Mouse (Mus musculus) myocyte (in vitro differentiated cells): ENCODE data around the gene Rpl26. TPM values are rescaled to one million over a fixed set of nuclear protein-coding genes. Genes with fewer than 3 reads are reported as not detected.

Source experiments
- H3K27me3 ChIP-seq: one replicate; pipeline ENCODE4 v1.6.1; 2011; ENCODE audit not compliant: control insufficient read depth, insufficient read depth, insufficient read length
- H3K36me3 ChIP-seq: one replicate; pipeline ENCODE4 v1.6.1; 2011; ENCODE audit not compliant: control insufficient read depth, insufficient read depth
- H3K4me2 ChIP-seq: one replicate; pipeline ENCODE4 v1.6.1; 2011; ENCODE audit warnings: low read depth, control low read depth
- H3K4me3 ChIP-seq: one replicate; pipeline ENCODE4 v1.5.1; 2011; ENCODE audit warnings: mild to moderate bottlenecking, control low read depth, moderate library complexity
- H3K79me2 ChIP-seq: one replicate; pipeline ENCODE4 v1.6.1; 2011; ENCODE audit not compliant: control insufficient read depth, insufficient read depth
- H3ac ChIP-seq: one replicate; pipeline ENCODE4 v1.6.1; 2011; ENCODE audit not compliant: control insufficient read depth, insufficient read length
- CEBPB ChIP-seq: IDR thresholded peaks from 2 replicates; pipeline ENCODE4 v1.6.1; 2011; ENCODE audit warnings: mild to moderate bottlenecking, moderate library complexity; ENCODE audit not compliant: poor library complexity, insufficient read depth, severe bottlenecking
- E2F4 ChIP-seq: IDR thresholded peaks from one replicate; pipeline ENCODE4 v1.6.1; 2011; ENCODE audit warnings: mild to moderate bottlenecking, control low read depth, moderate library complexity; ENCODE audit not compliant: insufficient read depth
- MAX ChIP-seq: IDR thresholded peaks from one replicate; pipeline ENCODE4 v1.6.1; 2011; ENCODE audit warnings: low read depth, mild to moderate bottlenecking, control low read depth
- MYOD1 ChIP-seq, 3 experiments: IDR thresholded peaks; one replicate each; pipeline ENCODE4 v1.6.1; 2011; ENCODE audit warnings: control low read depth in 2 of 3, low read depth in 2 of 3, mild to moderate bottlenecking in 2 of 3, moderate library complexity in 1 of 3; ENCODE audit not compliant: insufficient read length in 2 of 3, control insufficient read depth in 1 of 3
- MYOG ChIP-seq, 3 experiments: IDR thresholded peaks; one replicate each; pipeline ENCODE4 v1.6.1; 2011; ENCODE audit warnings: control low read depth in 2 of 3, low read depth in 2 of 3, mild to moderate bottlenecking in 2 of 3; ENCODE audit not compliant: insufficient read length in 2 of 3, control insufficient read depth in 1 of 3, insufficient read depth in 1 of 3
- POLR2A ChIP-seq: IDR thresholded peaks from one replicate; pipeline ENCODE4 v1.6.1; 2011; ENCODE audit warnings: low read depth, mild to moderate bottlenecking, control low read depth, moderate library complexity; ENCODE audit not compliant: insufficient read length
- POLR2AphosphoS2 ChIP-seq: IDR thresholded peaks from one replicate; pipeline ENCODE4 v1.6.1; 2011; ENCODE audit warnings: low read depth, control low read depth; ENCODE audit not compliant: insufficient read length
- REST ChIP-seq: IDR thresholded peaks from one replicate; pipeline ENCODE4 v1.6.1; 2011; ENCODE audit warnings: mild to moderate bottlenecking, control low read depth, moderate library complexity; ENCODE audit not compliant: insufficient read depth, insufficient read length
- SRF ChIP-seq: IDR thresholded peaks from one replicate; pipeline ENCODE4 v1.6.1; 2011; ENCODE audit warnings: low read depth; ENCODE audit not compliant: control insufficient read depth, insufficient read length
- TCF12 ChIP-seq: IDR thresholded peaks from one replicate; pipeline ENCODE4 v1.6.1; 2011; ENCODE audit warnings: mild to moderate bottlenecking, control low read depth; ENCODE audit not compliant: poor library complexity, insufficient read depth, severe bottlenecking
- TCF3 ChIP-seq: IDR thresholded peaks from one replicate; pipeline ENCODE4 v1.6.1; 2011; ENCODE audit warnings: low read depth, control low read depth; ENCODE audit not compliant: insufficient read length
- USF1 ChIP-seq: IDR thresholded peaks from one replicate; pipeline ENCODE4 v1.6.1; 2011; ENCODE audit warnings: low read depth, mild to moderate bottlenecking, control low read depth, moderate library complexity
- polyA plus RNA-seq: library from polyadenylated mRNA; unstranded; fragments of >200 nt; fragmentation: generic; extraction: Trizol; gene quantifications from one replicate; pipeline ENCODE4 v1.2.1, GENCODE M21; 2012; ENCODE audit warnings: missing spikeins

Gene Rpl26
- polyA plus RNA-seq, 1 experiment, result 695 TPM

- H3K27me3 ChIP-seq, result no peaks in the 10 kb centered on the region
- no peaks in the 10 kb centered on the region for H3K79me2 ChIP-seq
- TF ChIP-seq TCF3 (no peak), MYOG (IDR thresholded peaks at IDR 0.05; ENCODE audit: control insufficient read depth in 1 of 3, insufficient read depth in 1 of 3, insufficient read length in 2 of 3, low read depth in 2 of 3) (no peak), POLR2A (no peak), POLR2AphosphoS2 (no peak), TCF12 (no peak), CEBPB (no peak), REST (no peak), MYOD1 (IDR thresholded peaks at IDR 0.05; ENCODE audit: control insufficient read depth in 1 of 3, insufficient read length in 2 of 3, low read depth in 2 of 3) (no peak), MAX (no peak), USF1 (no peak), SRF (no peak), E2F4 (no peak)
- H3K36me3 ChIP-seq, result peaks cover 10% of the 10 kb centered on the region
- H3ac ChIP-seq, result no peak overlapping the region
- no peak overlapping the region for H3K4me3 ChIP-seq
- no peak overlapping the region for H3K4me2 ChIP-seq
Measured at GRCm38 (mm10) chr11:68908846-68909503, 7.6 kb downstream of the Rpl26 start.

- Histone ChIP-seq H3K27me3 (no peaks in the 10 kb centered on the region), H3K4me2 (peak overlapping the region; percentile 30), H3K79me2 (no peaks in the 10 kb centered on the region), H3K36me3 (no peaks in the 10 kb centered on the region), H3ac (no peak overlapping the region), H3K4me3 (no peak overlapping the region)
- TF ChIP-seq USF1, result no peak
- TF ChIP-seq MYOD1 (IDR thresholded peaks at IDR 0.05; ENCODE audit: control insufficient read depth in 1 of 3, insufficient read length in 2 of 3, low read depth in 2 of 3), result peak in 2 of 3 experiments; percentile 15 to 31
Measured at GRCm38 (mm10) chr11:68911531-68912177, 10.3 kb downstream of the Rpl26 start.

- no peaks in the 10 kb centered on the region for H3K27me3 ChIP-seq
- no peaks in the 10 kb centered on the region for H3K79me2 ChIP-seq
- H3ac ChIP-seq, result no peak overlapping the region
- H3K4me3 ChIP-seq, result no peak overlapping the region
- TF ChIP-seq CEBPB (no peak), MYOG (IDR thresholded peaks at IDR 0.05; ENCODE audit: control insufficient read depth in 1 of 3, insufficient read depth in 1 of 3, insufficient read length in 2 of 3, low read depth in 2 of 3) (no peak), E2F4 (no peak), TCF3 (no peak)
- no peak overlapping the region for H3K4me2 ChIP-seq
- no peaks in the 10 kb centered on the region for H3K36me3 ChIP-seq
Measured at GRCm38 (mm10) chr11:68914566-68914965, 13.2 kb downstream of the Rpl26 start.

GRCm38 (mm10) chr11:68923191-68923590, 21.8 kb downstream of the Rpl26 start:
- Histone ChIP-seq H3K79me2 (no peaks in the 10 kb centered on the region), H3K27me3 (peaks cover 9% of the 10 kb centered on the region), H3K36me3 (no peaks in the 10 kb centered on the region), H3ac (no peak overlapping the region), H3K4me2 (no peak overlapping the region), H3K4me3 (no peak overlapping the region)
- TF ChIP-seq E2F4 (no peak), USF1 (no peak), TCF12 (no peak), SRF (no peak), TCF3 (no peak), MYOG (IDR thresholded peaks at IDR 0.05; ENCODE audit: control insufficient read depth in 1 of 3, insufficient read depth in 1 of 3, insufficient read length in 2 of 3, low read depth in 2 of 3) (no peak)

GRCm38 (mm10) chr11:68924749-68925148, 23.4 kb downstream of the Rpl26 start:
- no peak for TF ChIP-seq TCF3
- TF ChIP-seq MYOG (IDR thresholded peaks at IDR 0.05; ENCODE audit: control insufficient read depth in 1 of 3, insufficient read depth in 1 of 3, insufficient read length in 2 of 3, low read depth in 2 of 3), result no peak
- no peak for TF ChIP-seq POLR2A
- no peak for TF ChIP-seq REST
- no peak for TF ChIP-seq MYOD1 (IDR thresholded peaks at IDR 0.05; ENCODE audit: control insufficient read depth in 1 of 3, insufficient read length in 2 of 3, low read depth in 2 of 3)
- no peak for TF ChIP-seq TCF12
- TF ChIP-seq SRF, result no peak
- Histone ChIP-seq H3K27me3 (peaks cover 9% of the 10 kb centered on the region), H3K4me3 (no peak overlapping the region)

More at GRCm38 (mm10) chr11:68924749-68925148, 23.4 kb downstream of the Rpl26 start:
- Histone ChIP-seq H3K4me2 (no peak overlapping the region), H3ac (no peak overlapping the region), H3K36me3 (no peaks in the 10 kb centered on the region), H3K79me2 (no peaks in the 10 kb centered on the region)
